In genomic region chr13:29780713-29781112, GRCm38 (mm10) we compare ENCODE assay signal across 8 mouse cellular contexts.
DNase-seq lines count a peak whose midpoint lies in the region; ATAC-seq lines count a peak whose summit lies in the region.

No protein-coding gene starts in this region.

- H3K27ac ChIP-seq in neural tube, embryonic 15.5 days (replicated peaks): no peak overlapping the region
- no peak overlapping the region for H3K27ac ChIP-seq in hindbrain, embryonic 13.5 days

- WGBS in neural tube, embryonic 15.5 days: 48% methylated on average over 6 of the region's 6 CpGs
- WGBS in hindbrain, embryonic 13.5 days: 52% methylated on average over 6 of the region's 6 CpGs

- peak; percentile 24 for DNase-seq in CD4-positive helper T cell, adult 2 months (ENCODE audit: low read depth, low spot score)
- DNase-seq in ZHBTc4 (ENCODE audit: low read depth, low spot score): peak; percentile 12
- peak; percentile 59 for DNase-seq in lung, postnatal 10 days
- no peak for DNase-seq in left cerebral cortex, adult 9 months (ENCODE audit: low spot score in 2 of 2)

- H3K4me3 ChIP-seq in neural tube, embryonic 15.5 days (replicated peaks): no peak overlapping the region
- H3K4me3 ChIP-seq in hindbrain, embryonic 13.5 days: no peak overlapping the region

- H3K27me3 ChIP-seq in neural tube, embryonic 15.5 days (replicated peaks): no peaks in the 10 kb centered on the region
- no peaks in the 10 kb centered on the region for H3K27me3 ChIP-seq in hindbrain, embryonic 13.5 days

- ATAC-seq in inflammation-experienced regulatory T-cells, adult 6 months: peak; percentile 28
- no peak for ATAC-seq in neural tube, embryonic 15.5 days (ENCODE audit: low FRiP score)
- ATAC-seq in activated CD4-positive, CD25-positive, alpha-beta regulatory T cell, adult 4 months: no peak
- no peak for ATAC-seq in hindbrain, embryonic 13.5 days (ENCODE audit: low FRiP score)

- H3K36me3 ChIP-seq in neural tube, embryonic 15.5 days: no peaks in the 10 kb centered on the region
- H3K36me3 ChIP-seq in hindbrain, embryonic 13.5 days: no peaks in the 10 kb centered on the region

- no peak overlapping the region for H3K4me2 ChIP-seq in neural tube, embryonic 15.5 days
- H3K4me2 ChIP-seq in hindbrain, embryonic 13.5 days: no peak overlapping the region

- H3K9me3 ChIP-seq in neural tube, embryonic 15.5 days (replicated peaks): no peaks in the 10 kb centered on the region
- no peaks in the 10 kb centered on the region for H3K9me3 ChIP-seq in hindbrain, embryonic 13.5 days

- H3K9ac ChIP-seq in neural tube, embryonic 15.5 days (replicated peaks): no peak overlapping the region
- H3K9ac ChIP-seq in hindbrain, embryonic 13.5 days: no peak overlapping the region

- H3K4me1 ChIP-seq in neural tube, embryonic 15.5 days: 0 out of 2 replicates have a peak, but pooled peaks cover 2% of the 10 kb centered on the region
- H3K4me1 ChIP-seq in hindbrain, embryonic 13.5 days (replicated peaks): peaks cover 11% of the 10 kb centered on the region; the same call in 1 of the 2 replicates

Comparison
In these comparisons a context has a peak if more than half of its experiments do, and no peak if none do; other contexts are left out.
1. DNase-seq: peak in CD4-positive helper T cell, adult 2 months (single experiment), ZHBTc4 (single experiment) and lung, postnatal 10 days (single experiment); none in left cerebral cortex, adult 9 months (0 of 2).